Mouse (Mus musculus) CH12.LX (cell line): ENCODE measurements at regions not wholly inside any gene's neighbourhood (a gene's known extent, or its start where the extent isn't known, plus 50 kb on each side); places are given as distances from the start of the nearest gene placed in this dataset.

ENCODE experiments used
- CTCF ChIP-seq, 2 experiments: IDR thresholded peaks in 1 of 2; conservative IDR thresholded peaks in 1 of 2; 2 replicates each; pipeline ENCODE4 v1.5.1; 2011 to 2012; ENCODE audit warnings: low read depth in 2 of 2, low read length in 2 of 2, improper control_type of control experiment in 1 of 2, inconsistent platforms in 1 of 2, mild to moderate bottlenecking in 1 of 2, moderate library complexity in 1 of 2
- EP300 ChIP-seq: IDR thresholded peaks from 2 replicates; pipeline ENCODE4 v1.6.1; 2011; ENCODE audit warnings: low read length, improper control_type of control experiment
- MAFK ChIP-seq: IDR thresholded peaks from 2 replicates; pipeline ENCODE4 v1.6.1; 2011; ENCODE audit warnings: low read length, improper control_type of control experiment; ENCODE audit not compliant: insufficient replicate concordance
- POLR2A ChIP-seq: IDR thresholded peaks from 2 replicates; pipeline ENCODE4 v1.6.1; 2011; ENCODE audit warnings: low read depth, mild to moderate bottlenecking, improper control_type of control experiment, low read length
- POLR2AphosphoS2 ChIP-seq: IDR thresholded peaks from 2 replicates; pipeline ENCODE4 v1.6.1; 2011; ENCODE audit warnings: low read depth, low read length, improper control_type of control experiment
- SIN3A ChIP-seq: IDR thresholded peaks from 2 replicates; pipeline ENCODE4 v1.6.1; 2012; ENCODE audit warnings: low read length, improper control_type of control experiment, inconsistent platforms
- TBP ChIP-seq: conservative IDR thresholded peaks from 2 replicates; pipeline ENCODE4 v1.6.1; 2011; ENCODE audit warnings: low read depth, low read length, improper control_type of control experiment

DNA sequence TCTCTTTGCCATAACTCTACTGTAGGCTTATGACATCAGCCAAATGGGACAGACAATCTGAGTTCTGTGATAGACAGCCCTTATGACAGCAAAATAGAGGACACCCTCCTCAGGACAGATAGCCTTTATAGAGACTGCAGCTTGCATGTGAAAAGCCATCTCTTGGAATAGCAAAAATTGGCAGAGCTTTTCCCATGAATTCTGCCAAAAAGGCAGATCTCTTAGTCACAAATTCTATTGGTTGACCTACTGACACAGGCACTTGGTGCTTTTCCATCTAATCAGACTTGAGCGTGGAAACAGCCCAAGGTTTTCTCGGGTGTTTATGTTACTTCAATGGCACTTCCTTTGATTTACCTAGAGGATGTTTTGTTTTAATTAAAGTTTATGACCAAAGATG is 120.8 kb upstream of the Dph6 start:
- TF ChIP-seq POLR2AphosphoS2 (no peak), MAFK (no peak), TBP (no peak), CTCF (conservative IDR thresholded peaks at IDR 0.05 in 1 of 2, IDR thresholded peaks at IDR 0.05 in 1 of 2; ENCODE audit: low read depth in 2 of 2, low read length in 2 of 2) (no peak), EP300 (no peak), POLR2A (no peak), SIN3A (no peak)
